Mouse (Mus musculus): ENCODE results near the gene Pde4d. TPM values are rescaled to one million over a fixed set of nuclear protein-coding genes. Genes with fewer than 3 reads are reported as not detected.

The Pde4d gene
- total RNA-seq (2023) = 28.0 to 31.7 TPM (median 29.6 TPM) in 4 replicates

GRCm38 (mm10) chr13:108449116-108450097, at the start of gene Pde4d:
TSS of gene Pde4d (plus strand) at chr13:108449948.

Other genes with a start within 250 kb of the Pde4d start
- not detected in 4 replicates for gene Elovl7, start 235.5 kb upstream of the Pde4d start, total RNA-seq (2023)
- 0.80 TPM in 1 of 4 replicates, not detected in the others for gene Depdc1b, start 133.6 kb upstream of the Pde4d start, total RNA-seq (2023)

All from B cell, adult 62 days (primary cell).